Mouse (Mus musculus) embryonic stem cell, embryonic (primary cell): ENCODE results near the gene Serf2.

Experiments
- CTCF ChIA-PET, 4 experiments: fragments of 300-600 bp in 2 of 4; fragments of 350-600 bp in 2 of 4; sonication (Branson Sonifier 250); formaldehyde crosslinking; loops; one replicate each; lab custom pipeline; 2022; ENCODE audit warnings: inconsistent platforms in 2 of 4; lab: Charles Lee
- POLR2A ChIA-PET, 4 experiments: fragments of 300-600 bp in 2 of 4; fragments of 350-600 bp in 2 of 4; sonication (Branson Sonifier 250); formaldehyde crosslinking; loops; one replicate each; lab custom pipeline; 2022; ENCODE audit warnings: antibody characterized with exemption in 4 of 4, inconsistent platforms in 1 of 4; lab: Charles Lee

Serf2 gene

GRCm38 (mm10) chr2:121507173-121507950 lies 58.4 kb downstream of the Serf2 start:
- POLR2A ChIA-PET, result interaction anchor here in 3 of 4 experiments (0.6 to 5.9 kb wide), 13 partner anchors 11 to 1629 kb away, joined by 3 to 64 read pairs (median 4); partner anchors contain the start of genes Serf2 (in 2 of the 3) and Mfap1b (in 1 of the 3)
- CTCF ChIA-PET, result interaction anchor here in 1 of 4 experiments (1.2 kb wide), 1 partner anchor 26 kb away, joined by 3 read pairs; no protein-coding TSS in a partner anchor
